Mouse (Mus musculus) small intestine, adult 2 months (tissue): ENCODE measurements around the gene Slain1.

ENCODE experiments used
- CTCF ChIP-seq: fragments of 200-500 bp; IDR thresholded peaks from 2 replicates; pipeline ENCODE4 v1.5.1; 2012; ENCODE audit warnings: low read depth, mild to moderate bottlenecking, control low read depth, inconsistent platforms, low read length, moderate library complexity, mixed read lengths; ENCODE audit not compliant: insufficient replicate concordance, insufficient read length; ENCODE audit errors: extremely low read depth
- POLR2A ChIP-seq: fragments of 200-500 bp; IDR thresholded peaks from 2 replicates; pipeline ENCODE4 v1.6.1; 2012; ENCODE audit warnings: low read depth, mild to moderate bottlenecking, control low read depth, inconsistent platforms, low read length, moderate library complexity

DNA sequence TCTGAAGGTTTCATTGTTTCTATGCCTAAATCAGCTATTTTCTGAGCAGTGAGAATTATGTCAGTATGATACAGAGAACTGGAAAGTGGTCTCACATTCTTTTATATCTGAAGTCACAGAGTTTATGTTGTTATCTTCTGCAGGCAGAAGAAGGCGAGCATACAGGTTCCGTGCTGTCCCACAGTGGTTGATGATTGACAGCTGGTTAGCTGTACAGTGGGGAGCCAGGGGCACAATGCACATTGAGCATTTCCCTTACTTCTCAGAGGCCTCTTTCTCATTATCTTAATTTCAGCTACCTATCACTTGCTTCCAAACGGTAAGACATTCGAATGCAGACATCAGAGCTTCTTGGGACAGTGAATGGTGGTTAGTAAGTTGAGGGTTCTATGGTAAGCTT, 73.8 kb downstream of the Slain1 start:
- TF ChIP-seq POLR2A (no peak), CTCF (no peak)
